Mouse (Mus musculus) ES-Bruce4 (cell line): ENCODE measurements around the gene Hoxc6. TPM values are rescaled to one million over a fixed set of nuclear protein-coding genes. Genes with fewer than 3 reads are reported as not detected.

Source experiments
- H3K27ac ChIP-seq: 2 replicates; pipeline ENCODE4 v1.5.1; 2012; ENCODE audit warnings: low read length, inconsistent platforms; ENCODE audit not compliant: insufficient read depth
- H3K27me3 ChIP-seq: 2 replicates; pipeline ENCODE4 v1.6.1; 2012; ENCODE audit warnings: mild to moderate bottlenecking, low read length, inconsistent platforms; ENCODE audit not compliant: control insufficient read depth, poor library complexity, insufficient read depth, severe bottlenecking
- H3K36me3 ChIP-seq: 2 replicates; pipeline ENCODE4 v1.6.1; 2012; ENCODE audit warnings: inconsistent platforms, mild to moderate bottlenecking, low read length, moderate library complexity; ENCODE audit not compliant: control insufficient read depth, poor library complexity, insufficient read depth, severe bottlenecking
- H3K4me1 ChIP-seq: one replicate; pipeline ENCODE4 v1.8.1; 2011; ENCODE audit warnings: low read length; ENCODE audit not compliant: control insufficient read depth, insufficient read depth
- H3K4me3 ChIP-seq: 2 replicates; pipeline ENCODE4 v1.5.1; 2011; ENCODE audit warnings: low read depth, mild to moderate bottlenecking, low read length
- H3K9ac ChIP-seq: 2 replicates; pipeline ENCODE4 v1.6.1; 2012; ENCODE audit warnings: low read depth, mild to moderate bottlenecking, inconsistent platforms; ENCODE audit not compliant: poor library complexity, severe bottlenecking
- H3K9me3 ChIP-seq: replicated peaks from 2 replicates; pipeline ENCODE4 v1.6.1; 2012; ENCODE audit warnings: mild to moderate bottlenecking, low read length, inconsistent platforms; ENCODE audit not compliant: control insufficient read depth, poor library complexity, insufficient read depth, severe bottlenecking
- CTCF ChIP-seq: IDR thresholded peaks from one replicate; pipeline ENCODE4 v1.8.1; 2011; ENCODE audit warnings: low read depth, low read length
- EP300 ChIP-seq: IDR thresholded peaks from 2 replicates; pipeline ENCODE4 v1.6.1; 2011; ENCODE audit warnings: low read depth, low read length; ENCODE audit not compliant: insufficient read depth
- POLR2A ChIP-seq: IDR thresholded peaks from one replicate; pipeline ENCODE4 v1.8.1; 2011; ENCODE audit warnings: low read length; ENCODE audit not compliant: insufficient read depth
- polyA plus RNA-seq: library from polyadenylated mRNA; stranded (reverse); fragments of >200 nt; gene quantifications from 2 replicates; pipeline ENCODE4 v1.2.4, GENCODE M21; 2011; ENCODE audit warnings: low read depth; ENCODE audit not compliant: missing spikeins, insufficient read depth, insufficient read length

The Hoxc6 gene
- polyA plus RNA-seq, 1 experiment = 1.3 TPM

DNA sequence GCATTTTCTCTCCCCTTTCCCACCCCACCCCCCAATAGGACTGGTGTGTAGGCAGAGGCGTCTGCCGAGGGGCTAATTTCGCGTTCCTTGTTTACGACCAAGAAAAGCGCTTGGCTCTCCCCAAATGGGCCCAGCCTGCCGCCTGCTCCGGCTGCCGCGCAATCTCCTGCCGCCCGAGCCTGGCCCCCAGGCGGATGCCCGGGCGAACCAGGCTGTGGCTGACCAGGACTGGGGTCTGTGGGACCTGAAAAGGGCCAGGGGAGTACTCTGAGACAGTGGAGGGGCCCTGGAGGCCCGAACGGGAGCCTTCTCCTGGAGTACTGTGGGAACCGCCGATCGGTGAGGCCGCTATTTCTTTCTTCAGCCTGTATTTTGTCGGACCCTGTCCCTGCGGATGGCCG lies 2.4 kb downstream of the Hoxc6 start:
- TF ChIP-seq EP300 = no peak
- no peak for TF ChIP-seq POLR2A
- TF ChIP-seq CTCF = no peak
- H3K36me3 ChIP-seq = no peaks in the 10 kb centered on the region
- H3K4me1 ChIP-seq = no peaks in the 10 kb centered on the region
- H3K4me3 ChIP-seq = 0 out of 2 replicates have a peak overlapping the region, but pooled peaks have one; percentile 23
- no peaks in the 10 kb centered on the region for H3K9me3 ChIP-seq
- H3K27me3 ChIP-seq = peaks cover 61% of the 10 kb centered on the region
- H3K9ac ChIP-seq = peak overlapping the region; percentile 58; the same call in 1 of the 2 replicates
- no peak overlapping the region for H3K27ac ChIP-seq

DNA sequence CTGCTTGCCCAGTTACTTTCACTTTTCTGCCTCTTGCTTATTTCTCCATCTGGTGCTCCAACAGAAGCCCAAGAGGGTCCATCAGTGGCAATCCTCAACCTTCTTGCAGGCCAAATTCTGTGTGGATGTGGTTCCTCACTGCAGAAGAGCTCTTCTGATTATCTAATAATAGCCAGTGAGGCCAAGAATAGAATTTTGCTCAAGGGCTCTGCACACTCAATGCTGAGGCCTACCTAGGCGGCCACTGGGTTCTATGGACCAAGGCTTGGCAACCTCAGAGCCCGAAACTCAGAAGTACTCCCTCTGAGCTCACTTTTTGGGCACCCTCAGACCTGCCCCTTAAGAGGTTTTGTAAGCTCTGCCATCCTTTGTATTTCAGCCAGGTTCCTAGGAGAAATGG lies 3.3 kb downstream of the Hoxc6 start:
- H3K9ac ChIP-seq = no peak overlapping the region
- H3K27me3 ChIP-seq = peaks cover 57% of the 10 kb centered on the region
- H3K4me1 ChIP-seq = no peaks in the 10 kb centered on the region
- H3K4me3 ChIP-seq = no peak overlapping the region
- no peaks in the 10 kb centered on the region for H3K36me3 ChIP-seq
- no peak for TF ChIP-seq POLR2A
- TF ChIP-seq CTCF = no peak
- TF ChIP-seq EP300 = no peak
- H3K27ac ChIP-seq = no peak overlapping the region
- no peaks in the 10 kb centered on the region for H3K9me3 ChIP-seq

DNA sequence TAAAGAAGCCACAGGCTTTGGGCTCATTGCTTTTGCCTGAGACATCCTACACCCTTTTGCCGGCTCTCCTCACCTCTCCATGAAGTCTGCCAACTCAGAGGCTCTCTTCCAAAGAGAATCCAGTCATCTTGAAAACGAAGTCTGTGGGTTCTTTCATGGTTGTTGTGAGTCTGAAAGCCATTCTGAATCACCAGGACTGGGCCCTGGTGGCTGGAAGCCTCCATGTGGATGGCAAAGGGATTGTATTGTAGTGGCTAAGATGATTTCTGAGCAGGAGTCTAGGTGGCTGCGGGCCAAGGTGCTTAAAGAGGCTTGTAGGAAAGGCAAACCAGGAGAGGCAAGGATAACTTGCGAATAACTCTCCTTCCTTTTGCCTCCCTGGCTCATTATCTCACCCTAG lies 4.1 kb downstream of the Hoxc6 start:
- no peak overlapping the region for H3K27ac ChIP-seq
- peaks cover 54% of the 10 kb centered on the region for H3K27me3 ChIP-seq
- no peaks in the 10 kb centered on the region for H3K4me1 ChIP-seq
- no peak overlapping the region for H3K9ac ChIP-seq
- no peaks in the 10 kb centered on the region for H3K9me3 ChIP-seq
- no peak for TF ChIP-seq POLR2A
- no peak for TF ChIP-seq EP300
- TF ChIP-seq CTCF = no peak
- H3K4me3 ChIP-seq = no peak overlapping the region
- no peaks in the 10 kb centered on the region for H3K36me3 ChIP-seq

DNA sequence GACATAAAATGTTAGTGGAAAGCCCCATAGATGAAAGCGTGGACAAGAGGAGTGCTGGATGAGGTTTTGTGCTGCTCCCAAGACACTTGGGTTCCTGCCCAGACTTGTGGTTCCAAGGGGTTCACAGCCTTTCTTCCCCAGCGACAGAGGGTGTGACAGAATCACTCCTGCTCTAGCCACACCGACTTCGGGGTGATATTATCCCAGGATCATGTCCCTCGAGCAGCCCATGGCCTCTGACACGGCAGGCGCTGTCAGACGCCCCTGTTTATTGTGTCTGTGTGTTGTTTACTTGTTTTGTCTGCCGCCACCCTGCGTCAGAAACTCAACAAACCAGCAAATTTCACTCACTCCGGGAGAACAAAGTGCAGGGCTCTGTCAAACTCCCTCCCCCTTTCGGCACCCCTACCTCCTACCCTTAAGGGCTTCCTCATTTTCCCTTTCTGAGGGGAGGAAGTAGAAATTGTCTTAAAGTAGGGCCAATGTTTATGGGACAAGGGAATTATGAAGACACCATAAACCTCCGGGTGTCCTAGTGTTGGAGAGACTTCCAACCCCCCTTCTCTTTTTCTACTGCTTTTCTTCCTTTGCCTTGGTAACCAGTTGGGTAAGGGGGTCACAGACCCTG lies 4.9 kb downstream of the Hoxc6 start:
- H3K27me3 ChIP-seq = peaks cover 48% of the 10 kb centered on the region
- no peak overlapping the region for H3K4me3 ChIP-seq
- H3K4me1 ChIP-seq = no peaks in the 10 kb centered on the region
- no peaks in the 10 kb centered on the region for H3K9me3 ChIP-seq
- H3K9ac ChIP-seq = no peak overlapping the region
- no peaks in the 10 kb centered on the region for H3K36me3 ChIP-seq
- H3K27ac ChIP-seq = no peak overlapping the region
- no peak for TF ChIP-seq CTCF
- no peak for TF ChIP-seq POLR2A
- TF ChIP-seq EP300 = no peak

DNA sequence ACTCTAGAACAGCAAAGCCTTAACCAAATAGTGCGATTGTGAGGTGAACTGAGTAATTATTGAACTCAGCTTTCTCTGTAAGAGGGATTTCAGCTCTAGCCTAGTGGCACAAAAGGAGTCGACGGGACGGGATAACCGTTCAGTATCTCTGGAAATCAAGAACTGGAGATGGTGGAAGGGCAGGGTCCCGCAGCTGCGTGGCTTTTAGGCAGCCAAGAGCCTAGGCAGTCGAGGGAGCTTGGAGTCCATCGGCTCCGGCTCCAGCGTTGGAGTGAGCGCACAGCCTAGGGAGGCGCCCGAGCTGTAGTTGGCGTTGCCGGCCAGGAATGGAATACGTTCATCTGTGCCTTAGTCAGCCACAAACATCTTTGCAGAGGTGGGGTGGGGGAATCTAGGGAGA lies 7.3 kb downstream of the Hoxc6 start:
- TF ChIP-seq EP300 = no peak
- TF ChIP-seq POLR2A = no peak
- no peak for TF ChIP-seq CTCF
- H3K27me3 ChIP-seq = peaks cover 52% of the 10 kb centered on the region
- H3K36me3 ChIP-seq = no peaks in the 10 kb centered on the region
- H3K27ac ChIP-seq = no peak overlapping the region
- no peaks in the 10 kb centered on the region for H3K4me1 ChIP-seq
- no peaks in the 10 kb centered on the region for H3K9me3 ChIP-seq
- no peak overlapping the region for H3K9ac ChIP-seq
- H3K4me3 ChIP-seq = no peak overlapping the region

DNA sequence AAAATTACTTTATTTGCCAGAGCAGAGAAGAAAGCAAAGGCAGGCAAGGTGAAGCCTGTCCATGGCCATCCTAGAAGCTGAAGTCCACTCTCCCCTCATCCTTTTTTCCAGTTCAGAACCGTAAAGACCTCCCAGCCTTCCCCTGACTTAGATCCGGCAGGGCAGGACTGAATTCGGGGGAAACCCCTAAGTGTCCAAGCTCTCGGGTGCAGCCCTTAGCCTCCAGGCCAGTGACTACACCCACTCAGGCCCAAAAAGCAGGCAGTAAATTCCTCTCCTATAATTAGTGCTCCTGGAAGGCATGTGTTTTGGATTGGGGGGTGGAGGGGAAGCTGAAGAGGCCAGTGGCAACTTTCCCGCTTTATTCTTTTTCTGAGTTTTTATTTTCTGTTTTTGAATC lies 7.7 kb downstream of the Hoxc6 start:
- H3K4me1 ChIP-seq = peaks cover 5% of the 10 kb centered on the region
- no peak overlapping the region for H3K4me3 ChIP-seq
- H3K36me3 ChIP-seq = no peaks in the 10 kb centered on the region
- H3K9ac ChIP-seq = no peak overlapping the region
- H3K27me3 ChIP-seq = peaks cover 55% of the 10 kb centered on the region
- TF ChIP-seq POLR2A (no peak), CTCF (no peak), EP300 (no peak)
- no peaks in the 10 kb centered on the region for H3K9me3 ChIP-seq
- no peak overlapping the region for H3K27ac ChIP-seq
